Mouse (Mus musculus) liver, embryonic 14.5 days (tissue): ENCODE measurements at regions not wholly inside any gene's neighbourhood (a gene's known extent, or its start where the extent isn't known, plus 50 kb on each side); places are given as distances from the start of the nearest gene placed in this dataset.

ENCODE experiments used
- ATAC-seq: fragments of 200-750 bp; cut with Nextera tagmentation; 2 replicates; pipeline ENCODE4 v1.8.0; 2017; ENCODE audit warnings: moderate number of reproducible peaks, mild to moderate bottlenecking, moderate library complexity; ENCODE audit not compliant: insufficient read depth
- DNase-seq, 3 experiments: peaks; one replicate each; pipeline ENCODE4 v3.0.0-alpha.2; 2012 to 2013; ENCODE audit warnings: low read depth in 3 of 3, low spot score in 3 of 3
- H3K27ac ChIP-seq: fragments of 300-500 bp; sonication (generic); 2 replicates; pipeline ENCODE4 v1.5.1; 2014; ENCODE audit warnings: moderate library complexity, mild to moderate bottlenecking, control low read depth, inconsistent platforms
- H3K27me3 ChIP-seq: fragments of 300-500 bp; sonication (generic); 2 replicates; pipeline ENCODE4 v1.6.1; 2014; ENCODE audit warnings: mild to moderate bottlenecking, low read length, moderate library complexity; ENCODE audit not compliant: control insufficient read depth, insufficient read depth
- H3K36me3 ChIP-seq: fragments of 300-500 bp; sonication (generic); replicated peaks from 2 replicates; pipeline ENCODE4 v1.6.1; 2014; ENCODE audit warnings: low read depth; ENCODE audit not compliant: control insufficient read depth, insufficient read depth
- H3K4me1 ChIP-seq, 2 experiments: fragments of 200-500 bp in 1 of 2; fragments of 300-500 bp in 1 of 2; sonication (generic) in 1 of 2; replicated peaks; 2 replicates each; pipeline ENCODE4 v1.6.1; 2012 to 2014; ENCODE audit warnings: antibody characterized with exemption in 1 of 2, inconsistent platforms in 1 of 2, low read length in 1 of 2; ENCODE audit not compliant: control insufficient read depth in 2 of 2, insufficient read depth in 2 of 2
- H3K4me2 ChIP-seq: fragments of 300-500 bp; sonication (generic); 2 replicates; pipeline ENCODE4 v1.6.1; 2014; ENCODE audit warnings: low read depth, mild to moderate bottlenecking, control low read depth, moderate library complexity
- H3K4me3 ChIP-seq, 2 experiments: fragments of 200-500 bp in 1 of 2; fragments of 300-500 bp in 1 of 2; sonication (generic) in 1 of 2; 2 replicates each; pipeline ENCODE4 v1.5.1; 2012 to 2014; ENCODE audit warnings: low read depth in 2 of 2, low read length in 2 of 2, mild to moderate bottlenecking in 2 of 2, control low read depth in 1 of 2, inconsistent platforms in 1 of 2, moderate library complexity in 1 of 2; ENCODE audit not compliant: insufficient read depth in 1 of 2
- H3K9ac ChIP-seq: fragments of 300-500 bp; sonication (generic); replicated peaks from 2 replicates; pipeline ENCODE4 v1.6.1; 2014; ENCODE audit warnings: mild to moderate bottlenecking, control low read depth, moderate library complexity
- H3K9me3 ChIP-seq: fragments of 300-500 bp; sonication (generic); 2 replicates; pipeline ENCODE4 v1.6.1; 2016; ENCODE audit warnings: low read length, mixed read lengths; ENCODE audit not compliant: control insufficient read depth
- CTCF ChIP-seq: IDR thresholded peaks from 2 replicates; pipeline ENCODE4 v1.5.1; 2016; ENCODE audit warnings: antibody characterized with exemption, low read depth, control low read depth
- EP300 ChIP-seq: IDR thresholded peaks from 2 replicates; pipeline ENCODE4 v1.6.1; 2016; ENCODE audit warnings: antibody characterized with exemption, low read depth
- WGBS: fragments of 180-500 bp; shearing (Covaris S2); extraction: QIAGEN DNeasy Blood & Tissue Kit; methylation state at CpG from one replicate; pipeline ENCODE4 v1.1.7; 2014; ENCODE audit not compliant: insufficient replicate concordance; 5-methylcytosine and 5-hydroxymethylcytosine counted together

DNA sequence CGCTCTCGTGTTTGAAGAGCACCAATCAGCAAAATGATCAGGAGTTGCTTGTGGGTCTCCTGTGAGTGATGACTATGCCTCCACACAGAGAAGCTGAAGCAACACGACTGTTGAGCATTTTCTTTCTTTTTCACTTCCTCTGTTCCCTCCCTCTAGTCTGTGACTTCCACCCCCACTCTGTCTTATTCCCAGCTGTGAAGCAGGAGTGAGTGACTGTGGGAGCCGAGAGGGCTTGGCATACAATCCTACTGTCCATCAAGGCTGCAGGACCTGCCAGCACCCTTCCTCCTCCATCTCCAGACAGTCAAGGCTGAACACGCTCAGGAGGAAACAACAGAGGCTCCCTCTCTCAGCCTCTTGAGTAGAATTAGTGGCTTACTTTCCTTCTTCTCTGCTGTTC lies 401.3 kb downstream of the Plcl1 start:
- Histone ChIP-seq H3K4me2 (no peak overlapping the region), H3K9ac (no peak overlapping the region), H3K36me3 (no peaks in the 10 kb centered on the region), H3K4me1 (no peaks in the 10 kb centered on the region), H3K27ac (no peak overlapping the region), H3K9me3 (no peaks in the 10 kb centered on the region), H3K27me3 (no peaks in the 10 kb centered on the region), H3K4me3 (no peak overlapping the region)
- DNase-seq (no peak), ATAC-seq (no peak)
- TF ChIP-seq CTCF (no peak), EP300 (no peak)
- 21% methylated on average over 5 of the region's 5 CpGs for WGBS

DNA sequence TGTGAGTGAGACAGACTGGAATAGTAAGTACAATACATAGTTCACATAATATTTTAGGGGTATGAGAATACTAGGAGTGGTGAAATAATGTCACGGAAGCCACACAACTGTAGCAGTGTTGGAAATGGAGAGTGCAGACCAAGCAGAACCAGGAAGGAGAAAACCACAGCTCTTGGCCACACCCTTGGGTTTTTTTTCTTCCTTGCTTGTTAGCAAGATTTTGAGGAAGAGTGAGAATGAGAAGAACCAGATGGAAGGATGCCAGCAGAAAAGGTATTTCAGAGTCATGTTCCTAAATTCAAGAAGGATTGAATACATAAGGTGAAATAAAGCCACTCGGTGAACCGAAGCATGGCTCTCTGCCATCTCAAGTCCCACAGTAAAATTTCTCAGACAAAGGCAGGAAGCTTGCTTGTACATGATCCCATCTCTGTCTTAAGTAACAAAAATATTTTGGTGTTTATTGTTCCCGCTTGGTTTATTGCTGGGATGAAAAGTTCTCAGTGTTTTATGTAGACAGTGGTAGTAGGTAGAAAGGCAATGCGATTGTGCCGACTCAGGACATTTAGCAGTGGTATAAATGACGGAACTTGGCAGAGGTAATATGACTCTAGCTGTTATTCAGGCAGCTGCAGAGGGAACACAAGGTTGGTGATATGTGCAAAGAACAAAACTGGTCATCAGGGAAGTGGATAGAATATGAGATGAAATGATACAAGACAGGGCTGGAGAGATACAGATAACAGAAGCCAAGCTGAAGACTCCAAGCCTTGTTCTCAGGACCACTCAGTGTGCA lies 403.2 kb downstream of the Plcl1 start:
- Histone ChIP-seq H3K27ac (no peak overlapping the region), H3K4me1 (no peaks in the 10 kb centered on the region), H3K36me3 (no peaks in the 10 kb centered on the region), H3K4me3 (no peak overlapping the region), H3K9ac (no peak overlapping the region), H3K9me3 (no peaks in the 10 kb centered on the region), H3K4me2 (no peak overlapping the region), H3K27me3 (no peaks in the 10 kb centered on the region)
- no peak for TF ChIP-seq EP300
- ATAC-seq, result no peak
- 47% methylated on average over 7 of the region's 7 CpGs for WGBS
- DNase-seq, result no peak

DNA sequence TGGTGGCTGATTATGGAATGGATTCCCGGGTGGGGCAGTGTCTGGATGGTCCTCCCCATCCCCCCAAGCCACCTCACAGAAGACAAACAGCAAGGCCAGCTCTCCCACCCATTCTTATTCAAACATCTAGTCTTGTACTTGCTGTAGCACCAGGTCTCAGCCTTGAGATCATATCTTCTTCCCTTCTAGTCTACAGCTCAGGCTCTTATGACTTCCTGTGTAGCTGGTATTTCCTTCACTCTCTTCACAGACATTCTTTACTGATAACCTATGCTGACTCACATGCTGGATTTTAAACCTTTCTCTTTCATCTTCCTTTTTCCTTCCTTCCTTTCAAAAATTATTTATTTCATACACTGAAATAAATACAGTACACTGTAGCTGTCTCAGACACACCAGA lies 406.8 kb downstream of the Plcl1 start:
- Histone ChIP-seq H3K27me3 (no peaks in the 10 kb centered on the region), H3K4me2 (no peak overlapping the region), H3K27ac (no peak overlapping the region), H3K4me1 (no peaks in the 10 kb centered on the region), H3K9ac (no peak overlapping the region), H3K4me3 (no peak overlapping the region), H3K36me3 (no peaks in the 10 kb centered on the region), H3K9me3 (no peaks in the 10 kb centered on the region)
- TF ChIP-seq CTCF (no peak), EP300 (no peak)
- ATAC-seq (no peak), DNase-seq (no peak)
- 13% methylated on average over 1 of the region's 1 CpGs for WGBS

DNA sequence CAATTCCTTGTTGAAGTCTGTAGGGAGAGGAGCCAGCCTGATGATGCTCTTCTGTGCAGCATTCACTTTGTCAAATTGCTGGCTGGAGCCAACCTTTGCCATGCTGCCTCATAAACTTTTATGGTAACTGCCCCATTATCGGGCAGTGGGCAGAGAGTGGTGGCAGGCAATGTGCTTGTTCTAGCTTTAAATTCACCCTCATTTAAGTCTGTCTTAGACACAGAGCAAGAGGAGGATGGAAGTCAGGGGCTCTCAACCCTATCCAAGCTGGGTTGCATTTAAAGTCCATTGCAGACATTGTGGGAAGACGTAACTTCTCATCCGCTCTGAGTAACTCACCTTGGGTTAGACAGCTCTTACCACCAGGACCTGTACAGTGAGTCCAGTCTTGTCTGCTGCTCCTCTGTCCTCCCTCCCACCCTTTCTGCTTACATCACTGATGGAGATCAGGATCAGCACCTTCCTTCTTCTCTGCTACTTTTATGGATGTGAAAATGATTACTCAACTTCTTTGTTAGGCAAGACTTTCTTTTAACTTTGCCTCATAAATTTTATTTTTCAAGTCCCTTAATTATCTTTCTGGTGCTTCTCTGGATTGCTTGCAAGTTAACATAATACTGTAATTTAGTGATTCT lies 415.3 kb downstream of the Plcl1 start:
- ATAC-seq (no peak), DNase-seq (no peak)
- TF ChIP-seq CTCF (no peak), EP300 (no peak)
- no peak overlapping the region for H3K4me3 ChIP-seq
- no peak overlapping the region for H3K27ac ChIP-seq
- no peak overlapping the region for H3K4me2 ChIP-seq
- no peak overlapping the region for H3K9ac ChIP-seq
- WGBS, result 68% methylated on average over 3 of the region's 3 CpGs
- no peaks in the 10 kb centered on the region for H3K4me1 ChIP-seq
- no peaks in the 10 kb centered on the region for H3K27me3 ChIP-seq
- H3K9me3 ChIP-seq, result no peaks in the 10 kb centered on the region
- no peaks in the 10 kb centered on the region for H3K36me3 ChIP-seq

DNA sequence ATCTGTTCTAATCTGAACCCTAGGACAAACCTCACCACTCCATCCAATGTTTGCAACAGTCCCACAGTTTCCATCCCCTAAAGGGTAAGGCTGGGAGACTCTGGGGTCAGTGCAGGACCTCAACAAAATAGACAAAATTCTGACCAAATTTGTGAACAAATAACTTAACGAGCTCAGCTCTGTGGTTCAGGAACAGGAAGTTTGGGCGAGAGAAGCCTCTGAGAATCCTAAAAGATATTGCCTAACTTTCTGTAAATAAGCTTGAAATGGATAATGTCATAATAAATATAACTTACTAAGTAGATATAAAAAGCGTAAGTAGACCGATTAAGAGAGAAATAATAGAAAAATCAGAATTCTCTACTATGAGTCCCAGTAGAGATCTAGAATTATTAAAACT lies 416.9 kb downstream of the Plcl1 start:
- Histone ChIP-seq H3K27me3 (no peaks in the 10 kb centered on the region), H3K4me2 (no peak overlapping the region), H3K27ac (no peak overlapping the region), H3K9me3 (no peaks in the 10 kb centered on the region), H3K4me1 (no peaks in the 10 kb centered on the region), H3K4me3 (no peak overlapping the region), H3K36me3 (no peaks in the 10 kb centered on the region), H3K9ac (no peak overlapping the region)
- TF ChIP-seq CTCF (no peak), EP300 (no peak)
- ATAC-seq (no peak), DNase-seq (no peak)
- WGBS, result 35% methylated on average over 4 of the region's 4 CpGs
